Mouse (Mus musculus) bone marrow macrophage, adult 2 months (primary cell): ENCODE measurements around the gene Grn.

ENCODE experiments used
- CTCF ChIP-seq: IDR thresholded peaks from 2 replicates; pipeline ENCODE4 v1.5.1; 2012; ENCODE audit warnings: low read depth, mild to moderate bottlenecking, low read length, moderate library complexity
- POLR2A ChIP-seq: IDR thresholded peaks from 2 replicates; pipeline ENCODE4 v1.6.1; 2012; ENCODE audit warnings: mild to moderate bottlenecking, low read depth, low read length, borderline replicate concordance

- no peak for TF ChIP-seq CTCF
- no peak for TF ChIP-seq POLR2A
Observed at GRCm38 (mm10) chr11:102381341-102382100, 48.6 kb upstream of the Grn start.
